Comparison of ENCODE assay signal across 8 mouse cellular contexts in the genomic region with DNA sequence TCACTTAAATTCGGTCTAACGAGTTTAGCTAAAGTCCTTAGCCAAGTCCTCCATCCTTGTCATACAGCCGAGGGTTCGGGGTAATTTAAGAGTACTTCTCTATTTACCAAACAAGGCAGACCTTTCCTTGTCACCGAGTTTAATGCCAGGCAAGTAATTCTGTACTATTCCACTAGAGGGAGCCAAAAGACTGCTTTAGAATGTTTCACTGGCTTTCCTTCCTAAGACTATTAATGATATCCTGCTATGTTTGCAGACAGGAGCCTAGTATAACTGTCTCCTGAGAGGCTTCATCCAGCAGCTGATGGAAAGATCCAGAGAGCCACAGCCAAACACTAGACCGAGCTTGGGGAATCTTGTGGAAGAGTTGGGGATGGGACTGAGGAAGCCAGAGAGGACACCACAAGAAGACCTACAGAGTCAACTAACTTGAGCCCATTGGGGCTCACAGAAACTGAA. TPM values are rescaled to one million over a fixed set of nuclear protein-coding genes. Genes with fewer than 3 reads are reported as not detected.
A peak's percentile ranks its signal among the peaks of the same experiment; 100 is the strongest.
DNase-seq lines count a peak whose midpoint lies in the region; ATAC-seq lines count a peak whose summit lies in the region.

No protein-coding gene starts in this region.

- H3K27me3 ChIP-seq in hindbrain, embryonic 12.5 days: peaks cover 21% of the 10 kb centered on the region
- no peaks in the 10 kb centered on the region for H3K27me3 ChIP-seq in stomach, embryonic 15.5 days (replicated peaks)

- peak; percentile 40 to 69 for DNase-seq in right cerebral cortex, adult 2 months (ENCODE audit: low spot score in 2 of 2)
- no peak for DNase-seq in right cerebral cortex, postnatal 4 days
- DNase-seq in c-Kit-positive CD71-negative TER-119-negative erythroid progenitor cells, embryonic 14.5 days (ENCODE audit: low read depth): peak; percentile 80
- peak; percentile 67 for DNase-seq in fibroblast of lung, adult 2 months (ENCODE audit: low read depth)
- peak; percentile 31 to 52 for DNase-seq in layer of hippocampus, postnatal 10 days (ENCODE audit: low spot score in 2 of 2)

- H3K9me3 ChIP-seq in hindbrain, embryonic 12.5 days (replicated peaks): no peaks in the 10 kb centered on the region
- H3K9me3 ChIP-seq in stomach, embryonic 15.5 days: no peaks in the 10 kb centered on the region

- no peak overlapping the region for H3K27ac ChIP-seq in hindbrain, embryonic 12.5 days
- H3K27ac ChIP-seq in stomach, embryonic 15.5 days: no peak overlapping the region

- peak overlapping the region; percentile 27; the same call in 1 of the 2 replicates for H3K9ac ChIP-seq in hindbrain, embryonic 12.5 days
- H3K9ac ChIP-seq in stomach, embryonic 15.5 days: no peak overlapping the region

- H3K4me2 ChIP-seq in hindbrain, embryonic 12.5 days (replicated peaks): peak overlapping the region; percentile 51
- H3K4me2 ChIP-seq in stomach, embryonic 15.5 days: peak overlapping the region; percentile 52

- no peaks in the 10 kb centered on the region for H3K36me3 ChIP-seq in hindbrain, embryonic 12.5 days
- no peaks in the 10 kb centered on the region for H3K36me3 ChIP-seq in stomach, embryonic 15.5 days

- peak overlapping the region; percentile 27 for H3K4me3 ChIP-seq in hindbrain, embryonic 12.5 days
- peak overlapping the region; percentile 29 for H3K4me3 ChIP-seq in stomach, embryonic 15.5 days (replicated peaks)

- peak; percentile 67 for ATAC-seq in hindbrain, embryonic 12.5 days (ENCODE audit: low FRiP score)
- ATAC-seq in megakaryocyte-erythroid progenitor cell, adult 5-6 weeks (replicated peaks; ENCODE audit: low FRiP score, low TSS enrichment, poor library complexity, severe bottlenecking): peak; percentile 73
- no peak; the same call in 1 of the 2 replicates for ATAC-seq in stomach, embryonic 15.5 days (ENCODE audit: insufficient read depth, low FRiP score, low read depth)

- 2% methylated on average over 6 of the region's 6 CpGs for WGBS in hindbrain, embryonic 12.5 days
- 2% methylated on average over 6 of the region's 6 CpGs for WGBS in stomach, embryonic 15.5 days

- H3K4me1 ChIP-seq in hindbrain, embryonic 12.5 days: 0 out of 2 replicates have a peak, but pooled peaks cover 2% of the 10 kb centered on the region
- H3K4me1 ChIP-seq in stomach, embryonic 15.5 days: no peaks in the 10 kb centered on the region

RNA-seq across cellular contexts. Expression of a gene that starts 30.4 kb away (rescaled TPM):
- polyA plus RNA-seq in hindbrain, embryonic 12.5 days (2016; fragmentation: Nextera tagmentation; extraction: Ambion mirVana): 6.3 and 7.1 TPM in 2 replicates
- not detected for total RNA-seq in layer of hippocampus, postnatal 10 days (2021)
- total RNA-seq in megakaryocyte-erythroid progenitor cell, adult 5-6 weeks (2014; fragmentation: Nextera tagmentation): not detected in 2 replicates
- not detected in 2 replicates for total RNA-seq in megakaryocyte-erythroid progenitor cell, adult 5-6 weeks (2017)
- polyA plus RNA-seq in stomach, embryonic 15.5 days (2015; fragmentation: Nextera tagmentation; extraction: Ambion mirVana): 27.9 and 39.8 TPM in 2 replicates

RNA-seq across cellular contexts. Expression of a gene that starts 43.9 kb away (rescaled TPM):
- polyA plus RNA-seq in hindbrain, embryonic 12.5 days (2016; fragmentation: Nextera tagmentation; extraction: Ambion mirVana): 14.8 and 15.6 TPM in 2 replicates
- total RNA-seq in layer of hippocampus, postnatal 10 days (2021): 10 to 100 TPM; 17.4 to 19.4 TPM
- total RNA-seq in megakaryocyte-erythroid progenitor cell, adult 5-6 weeks (2014; fragmentation: Nextera tagmentation): 23.4 and 24.3 TPM in 2 replicates
- total RNA-seq in megakaryocyte-erythroid progenitor cell, adult 5-6 weeks (2017): 12.1 and 34.6 TPM in 2 replicates
- 22.0 and 24.2 TPM in 2 replicates for polyA plus RNA-seq in stomach, embryonic 15.5 days (2015; fragmentation: Nextera tagmentation; extraction: Ambion mirVana)
